Mouse (Mus musculus): ENCODE measurements around the gene Ckap2. TPM values are rescaled to one million over a fixed set of nuclear protein-coding genes. Genes with fewer than 3 reads are reported as not detected.

The Ckap2 gene
- total RNA-seq (2015; ENCODE audit: low replicate concordance) = 28.0 and 39.6 TPM in 2 replicates
- 34.1 and 40.0 TPM in 2 replicates for total RNA-seq (2017; ENCODE audit: low replicate concordance)

DNA sequence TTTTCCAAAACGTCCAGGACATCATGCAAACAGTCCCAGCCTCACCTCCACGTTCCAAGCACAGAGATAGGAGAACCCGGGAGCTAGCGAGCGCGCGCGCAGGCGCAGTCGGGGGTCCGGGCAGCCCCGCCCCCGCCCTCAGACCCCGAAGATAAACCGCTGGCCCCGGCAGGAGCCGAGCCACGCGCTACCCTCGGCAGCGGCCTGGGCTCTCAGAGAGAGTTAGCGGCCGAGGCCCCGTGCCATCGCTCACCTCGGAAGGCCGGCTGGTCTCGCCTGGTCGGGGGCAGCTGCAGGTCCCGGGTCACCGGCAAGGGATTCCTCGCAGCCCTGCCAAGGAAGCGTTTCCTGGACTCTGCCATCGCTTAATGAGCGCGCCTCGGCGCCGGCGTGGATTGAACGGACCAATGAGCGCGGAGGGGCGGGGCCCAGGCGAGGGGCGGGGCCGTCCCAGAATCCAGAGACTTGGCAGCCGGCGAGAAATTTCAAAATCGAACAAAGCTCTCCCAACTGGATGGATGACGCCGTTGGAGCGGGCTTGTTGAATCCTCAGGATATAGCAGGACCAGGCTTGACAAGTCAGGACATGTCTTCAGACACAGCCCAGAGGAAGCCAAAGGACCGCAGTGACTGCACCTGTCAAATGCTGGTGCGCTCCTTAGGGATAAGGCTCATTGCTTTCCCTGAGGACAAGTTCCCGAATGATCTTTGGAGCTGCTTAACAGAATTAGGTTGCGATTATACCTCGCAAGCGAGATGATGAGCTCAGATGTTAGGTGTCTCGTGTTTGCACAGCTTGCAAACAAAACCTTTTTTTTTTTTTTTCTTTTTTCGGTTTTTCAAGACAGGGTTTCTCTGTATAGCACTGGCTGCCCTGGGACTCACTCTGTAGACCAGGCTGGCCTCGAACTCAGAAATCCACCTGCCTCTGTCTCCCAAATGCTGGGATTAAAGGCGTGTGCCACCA, at the start of gene Ckap2:
TSS of gene Ckap2 (minus strand) at position 389 of the 967 bp plus-strand sequence.
- peak; percentile 91 for ATAC-seq (replicated peaks; ENCODE audit: low FRiP score, poor library complexity, severe bottlenecking)

DNA sequence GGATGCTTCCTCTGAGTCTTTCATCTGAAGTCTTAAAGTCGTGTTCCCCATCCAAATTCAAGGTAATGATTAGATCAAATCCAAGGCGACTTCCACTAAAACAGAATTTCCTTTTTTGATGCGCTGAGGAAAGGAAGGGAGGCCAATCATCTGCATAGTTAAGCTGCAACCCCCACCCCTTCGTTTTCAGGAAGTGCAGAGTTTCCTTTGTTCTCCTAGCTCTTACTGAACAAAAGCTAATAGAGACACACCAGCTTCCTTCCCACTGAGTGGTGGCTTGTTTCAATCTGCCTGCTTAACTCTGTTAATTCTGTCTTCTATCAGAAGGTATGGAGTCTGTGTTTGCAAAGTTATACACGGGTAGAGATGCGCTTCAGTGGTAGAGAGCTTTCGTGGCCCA, 43.0 kb upstream of the Ckap2 start:
- ATAC-seq (replicated peaks; ENCODE audit: low FRiP score, poor library complexity, severe bottlenecking) = no peak

- ATAC-seq (replicated peaks; ENCODE audit: low FRiP score, poor library complexity, severe bottlenecking) = no peak
Observed at GRCm38 (mm10) chr8:22227061-22227877, 41.6 kb upstream of the Ckap2 start, which contains the start of gene Thsd1. Gene Thsd1 (plus strand): TSS chr8:22227313.

DNA sequence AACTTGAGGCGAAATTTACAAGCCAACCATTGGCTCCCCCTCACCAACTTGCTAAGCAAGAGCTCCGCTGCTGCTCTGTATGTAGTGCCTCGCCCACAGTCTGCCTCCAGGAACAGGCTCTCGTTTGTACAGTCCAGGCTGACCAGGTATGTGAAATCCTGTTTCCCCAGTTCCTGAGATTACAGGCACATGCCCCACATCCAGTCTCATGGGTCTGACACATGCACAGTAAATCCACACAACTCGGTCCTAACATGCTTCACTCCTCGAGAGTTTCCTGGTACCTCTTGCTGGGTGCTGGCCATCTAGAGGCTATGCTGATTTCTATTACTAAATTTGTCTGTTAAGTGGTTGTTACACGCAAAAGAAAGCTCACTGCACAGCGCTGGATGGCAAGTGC, 40.7 kb upstream of the Ckap2 start:
- no peak for ATAC-seq (replicated peaks; ENCODE audit: low FRiP score, poor library complexity, severe bottlenecking)

DNA sequence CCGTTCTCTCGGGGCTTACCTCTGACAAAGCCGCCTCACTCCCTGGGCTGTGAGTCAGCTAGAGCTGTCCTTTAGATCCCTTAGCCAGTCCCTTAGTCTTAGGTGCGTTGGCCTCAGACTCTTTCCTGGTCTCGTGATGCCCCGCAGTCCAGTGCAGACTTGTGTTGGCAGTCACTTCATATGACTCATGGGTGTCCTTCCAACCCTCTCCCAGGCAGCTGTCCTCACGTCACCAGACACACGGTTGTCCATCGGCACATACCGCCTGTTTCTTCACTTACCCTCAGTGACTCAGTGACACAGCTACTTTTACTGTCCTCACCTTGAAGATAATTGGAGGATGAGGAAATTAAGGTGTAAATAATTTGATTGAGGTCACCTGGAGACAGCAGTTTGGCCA, 29.2 kb upstream of the Ckap2 start:
- ATAC-seq (replicated peaks; ENCODE audit: low FRiP score, poor library complexity, severe bottlenecking) = no peak

DNA sequence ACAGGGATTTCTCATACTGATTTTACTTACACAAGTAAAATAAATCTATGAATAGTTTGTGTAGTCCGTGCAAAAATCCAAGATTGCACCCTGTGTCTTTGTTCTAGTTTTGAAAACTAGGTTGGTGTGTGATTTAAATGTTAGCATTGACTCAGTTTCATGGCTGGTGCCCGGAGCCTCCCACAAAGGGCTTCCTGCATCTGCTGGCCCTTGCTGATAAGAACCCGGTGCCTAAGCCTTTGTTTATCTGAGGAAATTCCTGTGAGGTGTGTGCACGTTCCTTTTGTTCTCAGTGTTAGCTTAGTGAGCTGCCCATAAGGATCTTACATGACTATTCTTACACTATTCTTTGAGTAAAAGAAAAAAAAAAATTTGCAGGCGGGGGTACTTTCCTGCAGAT, 23.4 kb upstream of the Ckap2 start:
- ATAC-seq (replicated peaks; ENCODE audit: low FRiP score, poor library complexity, severe bottlenecking) = no peak

- ATAC-seq (replicated peaks; ENCODE audit: low FRiP score, poor library complexity, severe bottlenecking) = no peak
Observed at GRCm38 (mm10) chr8:22207535-22207934, 21.9 kb upstream of the Ckap2 start.

DNA sequence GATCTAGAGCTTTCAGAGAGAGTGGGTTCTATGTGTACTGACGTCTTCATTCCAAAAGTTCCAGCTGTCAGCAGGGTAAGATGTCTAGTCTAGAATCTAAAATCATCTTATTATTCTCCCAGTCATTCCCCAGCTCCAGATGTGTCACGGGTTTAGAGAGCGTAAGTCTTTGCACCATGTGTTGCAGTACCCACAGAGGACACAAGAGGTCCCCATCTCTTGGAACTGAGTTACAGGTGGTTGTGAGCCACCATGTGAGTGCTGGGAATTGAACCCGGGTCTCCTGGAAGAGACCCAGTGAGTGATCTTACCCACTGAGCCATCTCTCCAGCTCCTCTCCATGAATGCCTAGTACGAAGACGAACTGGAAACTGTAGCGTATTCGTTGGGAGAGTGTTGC, 13.9 kb upstream of the Ckap2 start:
- peak; percentile 46; the same call in 1 of the 2 replicates for ATAC-seq (replicated peaks; ENCODE audit: low FRiP score, poor library complexity, severe bottlenecking)

DNA sequence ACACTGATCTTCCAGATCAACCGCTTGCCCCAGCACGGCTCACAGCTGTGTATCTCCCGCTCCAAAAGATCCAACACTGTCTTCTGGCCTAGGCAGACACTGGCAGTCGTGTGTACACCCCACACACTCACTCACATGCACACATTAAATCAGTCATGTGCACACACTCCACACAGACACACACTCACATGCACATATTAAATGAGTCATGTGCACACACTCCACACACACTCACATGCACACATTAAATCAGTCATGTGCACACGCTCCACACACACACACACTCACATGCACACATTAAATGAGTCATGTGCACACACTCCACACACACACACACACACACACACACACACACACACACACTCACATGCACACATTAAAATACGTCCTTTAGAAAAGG, 12.3 kb upstream of the Ckap2 start:
- no peak for ATAC-seq (replicated peaks; ENCODE audit: low FRiP score, poor library complexity, severe bottlenecking)

- ATAC-seq (replicated peaks; ENCODE audit: low FRiP score, poor library complexity, severe bottlenecking) = peak; percentile 63
Observed at GRCm38 (mm10) chr8:22193432-22194010, 7.9 kb upstream of the Ckap2 start.

DNA sequence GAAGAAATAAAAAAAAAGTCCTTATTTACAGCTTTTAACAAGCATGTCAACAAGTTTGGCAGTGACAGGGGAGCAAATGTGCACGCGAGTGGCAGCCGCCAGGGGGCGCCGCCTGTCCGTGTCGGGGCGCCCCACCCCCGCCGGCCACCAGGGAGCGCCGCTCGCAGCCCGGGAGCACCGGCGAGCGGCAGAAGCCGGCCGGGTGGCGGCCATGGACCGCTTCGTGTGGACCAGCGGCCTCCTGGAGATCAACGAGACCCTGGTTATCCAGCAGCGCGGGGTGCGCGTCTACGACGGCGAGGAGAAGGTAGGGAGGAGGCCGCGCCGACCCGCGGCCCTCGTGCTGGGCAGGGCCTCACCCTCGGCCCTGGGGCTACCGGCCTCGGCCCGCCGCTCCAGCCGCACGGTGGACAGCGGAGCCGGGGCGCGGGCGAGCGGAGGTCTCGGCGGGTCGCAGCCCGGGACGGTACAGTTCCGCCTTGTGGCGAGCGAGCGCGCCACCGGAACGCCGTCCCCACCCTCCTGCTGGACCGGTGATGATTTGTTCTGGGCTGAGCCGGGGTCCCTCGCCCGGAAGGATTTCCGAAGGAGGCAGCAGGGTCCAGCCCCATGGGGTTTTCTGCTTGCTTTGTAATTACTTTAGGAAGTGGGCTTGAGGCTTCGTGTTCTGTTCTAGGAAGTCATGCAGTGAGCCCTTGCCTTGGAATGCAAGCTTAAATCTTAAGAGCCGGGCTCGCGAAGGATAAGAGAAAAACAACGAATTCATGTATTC, 7.2 kb upstream of the Ckap2 start, which contains the start of gene Vps36:
TSS of gene Vps36 (plus strand) at position 150 of the 772 bp plus-strand sequence.
- ATAC-seq (replicated peaks; ENCODE audit: low FRiP score, poor library complexity, severe bottlenecking) = peak; percentile 92

GRCm38 (mm10) chr8:22184884-22185283, 735 bp downstream of the Ckap2 start:
- peak; percentile 90 for ATAC-seq (replicated peaks; ENCODE audit: low FRiP score, poor library complexity, severe bottlenecking)

- ATAC-seq (replicated peaks; ENCODE audit: low FRiP score, poor library complexity, severe bottlenecking) = no peak
Observed at GRCm38 (mm10) chr8:22175966-22176365, 9.7 kb downstream of the Ckap2 start.

- ATAC-seq (replicated peaks; ENCODE audit: low FRiP score, poor library complexity, severe bottlenecking) = no peak
Observed at GRCm38 (mm10) chr8:22169167-22169566, 16.5 kb downstream of the Ckap2 start.

- ATAC-seq (replicated peaks; ENCODE audit: low FRiP score, poor library complexity, severe bottlenecking) = peak; percentile 94
Observed at GRCm38 (mm10) chr8:22166080-22166603, 19.5 kb downstream of the Ckap2 start, which contains the start of gene Nek3. Gene Nek3 (minus strand): TSS chr8:22166435.

- ATAC-seq (replicated peaks; ENCODE audit: low FRiP score, poor library complexity, severe bottlenecking) = peak; percentile 40
Observed at GRCm38 (mm10) chr8:22165251-22166079, 20.2 kb downstream of the Ckap2 start.

DNA sequence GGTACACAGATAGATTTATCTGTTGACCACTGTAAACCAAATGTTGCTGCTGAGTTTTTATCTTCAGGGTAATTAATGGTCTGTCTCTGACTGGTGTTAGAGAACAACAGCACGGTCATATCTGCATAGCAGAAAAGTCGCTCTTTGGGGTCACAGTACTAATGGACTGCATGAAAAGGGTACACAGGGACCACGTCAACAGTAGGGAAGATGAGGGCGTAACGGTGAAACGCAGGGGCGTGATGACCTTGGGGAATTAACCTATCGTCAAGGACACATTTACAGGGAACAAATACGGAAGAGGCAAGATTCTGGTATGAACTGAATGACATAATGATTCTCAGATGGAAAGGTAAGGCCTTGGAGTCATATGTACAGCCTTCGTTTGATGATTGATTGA, 21.2 kb downstream of the Ckap2 start:
- ATAC-seq (replicated peaks; ENCODE audit: low FRiP score, poor library complexity, severe bottlenecking) = no peak

DNA sequence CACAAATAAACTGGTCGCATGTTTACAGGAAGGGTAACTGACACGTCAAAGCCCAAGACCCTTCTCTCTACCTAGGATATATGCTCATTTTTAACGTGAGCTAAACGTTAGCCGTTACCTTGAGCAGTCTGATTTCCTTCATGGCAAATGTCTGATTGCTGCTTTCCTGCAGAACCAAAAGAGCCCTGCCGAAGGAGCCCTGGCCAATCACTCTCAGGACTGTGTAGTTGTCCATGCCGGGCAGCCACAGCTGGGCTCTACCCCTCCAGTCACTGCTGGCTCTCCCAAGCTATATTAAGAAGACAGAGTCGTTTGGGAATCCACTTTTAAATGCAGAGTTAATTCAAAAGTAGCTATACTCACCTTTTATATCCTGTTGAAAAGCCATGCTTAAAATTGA, 23.4 kb downstream of the Ckap2 start:
- ATAC-seq (replicated peaks; ENCODE audit: low FRiP score, poor library complexity, severe bottlenecking) = no peak

Data from erythroblast, adult 5-6 weeks (primary cell).